Mouse (Mus musculus): Measurements from ENCODE around the gene Lyve1. TPM values are rescaled to one million over a fixed set of nuclear protein-coding genes. Genes with fewer than 3 reads are reported as not detected.

Lyve1 gene
- polyA plus RNA-seq, 1 experiment from 2014 or later = 26.4 TPM

- Histone ChIP-seq H3K27ac (ENCODE audit: low read length) (no peak overlapping the region), H3K9ac (ENCODE audit: low read depth, low read length) (no peak overlapping the region), H3K4me2 (ENCODE audit: low read depth, low read length) (no peak overlapping the region), H3K4me3 (ENCODE audit: low read depth, low read length) (no peak overlapping the region), H3K9me3 (replicated peaks; ENCODE audit: control insufficient read depth, low read length) (no peaks in the 10 kb centered on the region), H3K36me3 (ENCODE audit: control insufficient read depth, insufficient read depth) (peaks cover 68% of the 10 kb centered on the region), H3K27me3 (ENCODE audit: control insufficient read depth, insufficient read depth, low read depth, low read length) (no peaks in the 10 kb centered on the region), H3K4me1 (ENCODE audit: control insufficient read depth, low read depth, low read length) (no peaks in the 10 kb centered on the region; the same call in 1 of the 2 replicates)
- no peak for ATAC-seq (ENCODE audit: low read depth)
- WGBS (ENCODE audit: insufficient replicate concordance) = 84% methylated on average over 18 of the region's 18 CpGs
These were observed 53.2 kb downstream of the Lyve1 start for GRCm38 (mm10) chr7:110809585-110810557.

- Histone ChIP-seq H3K4me3 (ENCODE audit: low read depth, low read length) (no peak overlapping the region), H3K4me2 (ENCODE audit: low read depth, low read length) (no peak overlapping the region), H3K27me3 (ENCODE audit: control insufficient read depth, insufficient read depth, low read depth, low read length) (no peaks in the 10 kb centered on the region), H3K36me3 (ENCODE audit: control insufficient read depth, insufficient read depth) (peaks cover 69% of the 10 kb centered on the region), H3K9ac (ENCODE audit: low read depth, low read length) (no peak overlapping the region), H3K9me3 (replicated peaks; ENCODE audit: control insufficient read depth, low read length) (no peaks in the 10 kb centered on the region), H3K27ac (ENCODE audit: low read length) (no peak overlapping the region), H3K4me1 (ENCODE audit: control insufficient read depth, low read depth, low read length) (no peaks in the 10 kb centered on the region; the same call in 1 of the 2 replicates)
- no peak for ATAC-seq (ENCODE audit: low read depth)
- 84% methylated on average over 3 of the region's 3 CpGs for WGBS (ENCODE audit: insufficient replicate concordance)
These were observed 54.1 kb downstream of the Lyve1 start for GRCm38 (mm10) chr7:110808962-110809361.

GRCm38 (mm10) chr7:110807460-110808030 lies 55.5 kb downstream of the Lyve1 start:
- H3K27ac ChIP-seq (ENCODE audit: low read length) = no peak overlapping the region
- ATAC-seq (ENCODE audit: low read depth) = no peak
- H3K4me2 ChIP-seq (ENCODE audit: low read depth, low read length) = no peak overlapping the region
- no peaks in the 10 kb centered on the region for H3K4me1 ChIP-seq (ENCODE audit: control insufficient read depth, low read depth, low read length)
- H3K27me3 ChIP-seq (ENCODE audit: control insufficient read depth, insufficient read depth, low read depth, low read length) = no peaks in the 10 kb centered on the region
- H3K36me3 ChIP-seq (ENCODE audit: control insufficient read depth, insufficient read depth) = peaks cover 75% of the 10 kb centered on the region
- no peaks in the 10 kb centered on the region for H3K9me3 ChIP-seq (replicated peaks; ENCODE audit: control insufficient read depth, low read length)
- no peak overlapping the region for H3K4me3 ChIP-seq (ENCODE audit: low read depth, low read length)
- 86% methylated on average over 13 of the region's 13 CpGs for WGBS (ENCODE audit: insufficient replicate concordance)
- H3K9ac ChIP-seq (ENCODE audit: low read depth, low read length) = no peak overlapping the region

- no peak overlapping the region for H3K9ac ChIP-seq (ENCODE audit: low read depth, low read length)
- H3K36me3 ChIP-seq (ENCODE audit: control insufficient read depth, insufficient read depth) = peaks cover 65% of the 10 kb centered on the region
These were observed 58.8 kb downstream of the Lyve1 start for GRCm38 (mm10) chr7:110804266-110804665.

GRCm38 (mm10) chr7:110803131-110803530 lies 59.9 kb downstream of the Lyve1 start:
- Histone ChIP-seq H3K4me2 (ENCODE audit: low read depth, low read length) (no peak overlapping the region), H3K4me1 (ENCODE audit: control insufficient read depth, low read depth, low read length) (no peaks in the 10 kb centered on the region), H3K4me3 (ENCODE audit: low read depth, low read length) (no peak overlapping the region), H3K27me3 (ENCODE audit: control insufficient read depth, insufficient read depth, low read depth, low read length) (no peaks in the 10 kb centered on the region), H3K27ac (ENCODE audit: low read length) (no peak overlapping the region), H3K36me3 (ENCODE audit: control insufficient read depth, insufficient read depth) (peaks cover 61% of the 10 kb centered on the region), H3K9me3 (replicated peaks; ENCODE audit: control insufficient read depth, low read length) (no peaks in the 10 kb centered on the region), H3K9ac (ENCODE audit: low read depth, low read length) (no peak overlapping the region)
- no peak for ATAC-seq (ENCODE audit: low read depth)
- WGBS (ENCODE audit: insufficient replicate concordance) = 91% methylated on average over 10 of the region's 10 CpGs

More at GRCm38 (mm10) chr7:110804266-110804665, 58.8 kb downstream of the Lyve1 start:
- no peaks in the 10 kb centered on the region for H3K9me3 ChIP-seq (replicated peaks; ENCODE audit: control insufficient read depth, low read length)
- no peak for ATAC-seq (ENCODE audit: low read depth)
- WGBS (ENCODE audit: insufficient replicate concordance) = 68% methylated on average over 3 of the region's 3 CpGs
- no peaks in the 10 kb centered on the region for H3K27me3 ChIP-seq (ENCODE audit: control insufficient read depth, insufficient read depth, low read depth, low read length)
- H3K4me1 ChIP-seq (ENCODE audit: control insufficient read depth, low read depth, low read length) = no peaks in the 10 kb centered on the region
- no peak overlapping the region for H3K4me3 ChIP-seq (ENCODE audit: low read depth, low read length)
- H3K4me2 ChIP-seq (ENCODE audit: low read depth, low read length) = no peak overlapping the region
- H3K27ac ChIP-seq (ENCODE audit: low read length) = no peak overlapping the region

- peak; percentile 35 for ATAC-seq (ENCODE audit: low read depth)
- under 1% methylated on average over 4 of the region's 4 CpGs for WGBS (ENCODE audit: insufficient replicate concordance)
- H3K36me3 ChIP-seq (ENCODE audit: control insufficient read depth, insufficient read depth) = peaks cover 63% of the 10 kb centered on the region
- no peak overlapping the region for H3K4me2 ChIP-seq (ENCODE audit: low read depth, low read length)
- no peak overlapping the region for H3K9ac ChIP-seq (ENCODE audit: low read depth, low read length)
- no peak overlapping the region for H3K4me3 ChIP-seq (ENCODE audit: low read depth, low read length)
- H3K9me3 ChIP-seq (replicated peaks; ENCODE audit: control insufficient read depth, low read length) = no peaks in the 10 kb centered on the region
- H3K27me3 ChIP-seq (ENCODE audit: control insufficient read depth, insufficient read depth, low read depth, low read length) = no peaks in the 10 kb centered on the region
- peaks cover 3% of the 10 kb centered on the region for H3K4me1 ChIP-seq (ENCODE audit: control insufficient read depth, low read depth, low read length)
- no peak overlapping the region for H3K27ac ChIP-seq (ENCODE audit: low read length)
These were observed 62.0 kb downstream of the Lyve1 start for GRCm38 (mm10) chr7:110801028-110801427.

Small RNA genes within 50 kb of the gene (microRNA-seq; reads per million reads assigned to microRNA genes)
- not detected for gene Gm47282

Other genes starting within 250 kb of the Lyve1 start
- gene Sbf2, start 248.3 kb downstream of the Lyve1 start, polyA plus RNA-seq (2015; fragmentation: Nextera tagmentation; extraction: Ambion mirVana) = 5.8 and 7.3 TPM in 2 replicates
- gene Adm, start 235.6 kb downstream of the Lyve1 start, polyA plus RNA-seq (2015; fragmentation: Nextera tagmentation; extraction: Ambion mirVana) = 1.9 and 2.1 TPM in 2 replicates
- 32.6 and 34.4 TPM in 2 replicates for gene Ampd3, start 95.0 kb downstream of the Lyve1 start, polyA plus RNA-seq (2015; fragmentation: Nextera tagmentation; extraction: Ambion mirVana)
- gene Rnf141, start 18.8 kb downstream of the Lyve1 start, polyA plus RNA-seq (2015; fragmentation: Nextera tagmentation; extraction: Ambion mirVana) = 29.0 and 30.7 TPM in 2 replicates
- gene Mrvi1, start 119.2 kb upstream of the Lyve1 start, polyA plus RNA-seq (2015; fragmentation: Nextera tagmentation; extraction: Ambion mirVana) = 4.3 and 4.4 TPM in 2 replicates
- 22.9 and 24.7 TPM in 2 replicates for gene Ctr9, start 165.7 kb upstream of the Lyve1 start, polyA plus RNA-seq (2015; fragmentation: Nextera tagmentation; extraction: Ambion mirVana)
- 332 and 350 TPM in 2 replicates for gene Eif4g2, start 219.8 kb upstream of the Lyve1 start, polyA plus RNA-seq (2015; fragmentation: Nextera tagmentation; extraction: Ambion mirVana)

Measured in liver, embryonic 16.5 days (tissue).